Mouse (Mus musculus): ENCODE measurements around the gene Asap3.

- TF ChIP-seq CTCF (IDR thresholded peaks at IDR 0.05; ENCODE audit: borderline replicate concordance, insufficient read depth, low read length) (no peak), POLR2A (IDR thresholded peaks at IDR 0.05; ENCODE audit: low read depth, low read length) (no peak)
These were observed 38.0 kb downstream of the Asap3 start for GRCm38 (mm10) chr4:136244208-136244607.

Data from embryonic fibroblast, embryonic 13.5 days (primary cell).